Mouse (Mus musculus): ENCODE results near the gene Kremen1.

DNA sequence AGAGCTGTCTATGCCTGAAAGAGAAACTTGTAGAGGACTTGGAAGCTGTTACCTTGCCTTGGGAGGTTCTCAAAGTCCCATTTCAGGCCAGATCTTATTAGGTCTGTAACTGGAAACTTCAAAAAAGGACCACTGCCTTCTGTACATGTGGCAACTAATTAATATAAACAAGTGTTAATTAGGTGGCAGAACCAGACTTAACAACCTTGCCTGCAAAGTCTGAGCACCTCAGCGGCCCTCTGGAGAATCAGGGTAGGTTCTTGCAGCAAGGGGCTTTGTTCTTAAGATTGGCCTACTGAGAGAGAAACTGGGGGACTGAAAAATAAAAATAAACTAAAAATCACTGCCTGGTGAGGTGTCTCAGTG is 36.6 kb upstream of the Kremen1 start:
- TF ChIP-seq CTCF (conservative IDR thresholded peaks at IDR 0.05; ENCODE audit: low read length) (no peak), NANOG (IDR thresholded peaks at IDR 0.05; ENCODE audit: borderline replicate concordance, low read length) (no peak)
